Mouse (Mus musculus) liver, embryonic 11.5 days (tissue): ENCODE results near the gene Fam173a. TPM values are rescaled to one million over a fixed set of nuclear protein-coding genes. Genes with fewer than 3 reads are reported as not detected.

Experiments used
- ATAC-seq: fragments of 200-750 bp; cut with Nextera tagmentation; replicated peaks from 2 replicates; pipeline ENCODE4 v1.8.0; 2017; ENCODE audit warnings: moderate number of reproducible peaks, mild to moderate bottlenecking, moderate TSS enrichment, moderate library complexity; ENCODE audit not compliant: low FRiP score
- DNase-seq: peaks from one replicate; pipeline ENCODE4 v3.0.0-alpha.2; 2017; ENCODE audit warnings: low spot score
- H3K27ac ChIP-seq: fragments of 300-500 bp; sonication (generic); 2 replicates; pipeline ENCODE4 v1.5.1; 2014; ENCODE audit warnings: mild to moderate bottlenecking, low read depth, low read length, control low read depth
- H3K27me3 ChIP-seq: fragments of 300-500 bp; sonication (generic); replicated peaks from 2 replicates; pipeline ENCODE4 v1.6.1; 2014; ENCODE audit warnings: low read length, mixed read lengths; ENCODE audit not compliant: control insufficient read depth, insufficient read depth
- H3K36me3 ChIP-seq: fragments of 300-500 bp; sonication (generic); 2 replicates; pipeline ENCODE4 v1.6.1; 2014; ENCODE audit warnings: mild to moderate bottlenecking, low read length, moderate library complexity, mixed read lengths; ENCODE audit not compliant: control insufficient read depth, insufficient read depth
- H3K4me1 ChIP-seq: fragments of 300-500 bp; sonication (generic); replicated peaks from 2 replicates; pipeline ENCODE4 v1.6.1; 2014; ENCODE audit warnings: low read length, mixed read lengths; ENCODE audit not compliant: control insufficient read depth, insufficient read depth
- H3K4me2 ChIP-seq: fragments of 300-500 bp; sonication (generic); 2 replicates; pipeline ENCODE4 v1.6.1; 2014; ENCODE audit warnings: mild to moderate bottlenecking, control low read depth, moderate library complexity
- H3K4me3 ChIP-seq: fragments of 300-500 bp; sonication (generic); 2 replicates; pipeline ENCODE4 v1.5.1; 2014; ENCODE audit warnings: low read depth, low read length, control low read depth
- H3K9ac ChIP-seq: fragments of 300-500 bp; sonication (generic); 2 replicates; pipeline ENCODE4 v1.6.1; 2014; ENCODE audit warnings: low read depth, low read length, control low read depth
- H3K9me3 ChIP-seq: fragments of 300-500 bp; sonication (generic); 2 replicates; pipeline ENCODE4 v1.6.1; 2016; ENCODE audit warnings: low read length, inconsistent platforms, mixed read lengths; ENCODE audit not compliant: control insufficient read depth
- WGBS: fragments of 180-500 bp; shearing (Covaris S2); extraction: QIAGEN DNeasy Blood & Tissue Kit; methylation state at CpG from one replicate; pipeline ENCODE4 v1.1.7; 2014; 5-methylcytosine and 5-hydroxymethylcytosine counted together
- polyA plus RNA-seq: library from polyadenylated mRNA; unstranded; fragments of >200 nt; fragmentation: Nextera tagmentation; extraction: Ambion mirVana; gene quantifications from 2 replicates; pipeline ENCODE4 v1.2.1, GENCODE M21; 2014

Fam173a gene
- 83.7 and 83.8 TPM in 2 replicates for polyA plus RNA-seq

GRCm38 (mm10) chr17:25792615-25793014, at the start of gene Fam173a:
Gene Fam173a (minus strand): TSS chr17:25792901.
- Histone ChIP-seq H3K9me3 (no peaks in the 10 kb centered on the region), H3K27me3 (no peaks in the 10 kb centered on the region), H3K27ac (peak within 1 kb of the TSS; percentile 94), H3K4me2 (peak within 1 kb of the TSS; percentile 82), H3K4me1 (peaks cover 32% of the 10 kb centered on the region), H3K9ac (peak within 1 kb of the TSS; percentile 81), H3K36me3 (no peaks in the 10 kb centered on the region; the same call in 1 of the 2 replicates), H3K4me3 (peak within 1 kb of the TSS; percentile 85)
- DNase-seq (peak; percentile 71), ATAC-seq (peak; percentile 46; the same call in 1 of the 2 replicates)
- 1% methylated on average over 14 of the region's 14 CpGs for WGBS

DNA sequence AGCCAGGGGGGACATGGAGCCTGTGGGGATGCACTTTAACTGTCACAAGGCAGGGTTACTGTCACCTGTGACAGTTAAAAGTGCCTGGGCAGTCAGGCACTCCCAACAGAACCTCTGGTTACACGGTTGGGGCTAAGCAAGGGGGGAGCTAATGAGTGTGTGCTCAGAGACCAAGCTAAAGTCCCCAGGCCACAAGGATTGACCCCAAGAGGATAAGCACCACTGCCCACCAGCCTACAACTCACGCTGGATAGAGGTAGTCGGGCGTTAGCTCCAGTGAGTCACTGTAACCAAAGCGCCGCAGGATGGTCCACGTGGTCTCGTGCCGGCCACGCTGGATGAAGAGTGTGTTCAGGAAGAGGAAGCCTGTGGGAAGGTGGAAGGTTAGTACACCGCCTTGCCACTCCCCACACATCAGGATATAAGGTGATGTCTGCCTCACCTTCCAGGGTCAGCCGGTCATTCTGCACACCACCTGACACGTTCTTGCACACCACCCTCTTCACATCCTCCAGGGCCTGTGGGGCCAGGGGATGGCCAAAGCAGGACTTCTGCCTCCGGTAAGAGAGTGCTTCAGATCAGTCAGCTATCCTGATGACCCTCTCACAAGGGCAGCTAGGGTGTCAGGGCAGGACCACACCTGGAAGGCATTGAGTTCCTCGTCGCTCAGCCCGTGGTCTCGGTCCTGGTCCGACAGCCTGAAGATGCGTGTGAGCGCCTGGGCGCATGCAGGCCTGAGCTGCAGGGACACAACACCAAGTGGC, 48.6 kb upstream of the Fam173a start, which contains the start of gene Gm20683:
Gene Gm20683, minus strand, starts transcription at position 647 of the 764 bp plus-strand sequence.
- WGBS = 93% methylated on average over 22 of the region's 22 CpGs
- Histone ChIP-seq H3K27me3 (no peaks in the 10 kb centered on the region), H3K4me3 (no peak within 1 kb of the TSS), H3K4me2 (no peak within 1 kb of the TSS), H3K4me1 (peaks cover 33% of the 10 kb centered on the region), H3K9ac (no peak within 1 kb of the TSS), H3K36me3 (peaks cover 36% of the 10 kb centered on the region), H3K27ac (no peak within 1 kb of the TSS), H3K9me3 (no peaks in the 10 kb centered on the region)
- ATAC-seq (no peak), DNase-seq (no peak)

DNA sequence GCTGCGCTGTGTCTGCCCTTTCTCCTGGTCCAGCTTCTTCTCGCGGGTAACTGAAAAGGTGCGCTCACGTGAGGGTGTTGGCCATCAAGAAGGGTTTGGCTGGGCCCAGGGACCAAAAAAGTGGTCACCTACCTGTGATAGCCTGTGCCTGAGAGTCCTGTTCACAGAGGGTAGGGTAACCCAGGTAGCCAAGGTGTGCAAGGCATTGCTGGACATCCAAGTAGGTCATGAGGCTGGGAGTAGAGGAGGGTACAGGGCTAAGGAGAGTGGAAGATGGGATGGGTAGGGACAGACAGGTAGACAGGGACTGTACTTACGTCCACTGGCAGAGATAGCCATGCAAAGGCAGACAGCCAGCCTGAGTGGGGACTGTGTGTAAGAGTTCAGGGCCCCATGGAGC, 47.8 kb upstream of the Fam173a start:
- WGBS = 94% methylated on average over 6 of the region's 6 CpGs
- H3K4me1 ChIP-seq = peaks cover 38% of the 10 kb centered on the region
- H3K36me3 ChIP-seq = peaks cover 33% of the 10 kb centered on the region

DNA sequence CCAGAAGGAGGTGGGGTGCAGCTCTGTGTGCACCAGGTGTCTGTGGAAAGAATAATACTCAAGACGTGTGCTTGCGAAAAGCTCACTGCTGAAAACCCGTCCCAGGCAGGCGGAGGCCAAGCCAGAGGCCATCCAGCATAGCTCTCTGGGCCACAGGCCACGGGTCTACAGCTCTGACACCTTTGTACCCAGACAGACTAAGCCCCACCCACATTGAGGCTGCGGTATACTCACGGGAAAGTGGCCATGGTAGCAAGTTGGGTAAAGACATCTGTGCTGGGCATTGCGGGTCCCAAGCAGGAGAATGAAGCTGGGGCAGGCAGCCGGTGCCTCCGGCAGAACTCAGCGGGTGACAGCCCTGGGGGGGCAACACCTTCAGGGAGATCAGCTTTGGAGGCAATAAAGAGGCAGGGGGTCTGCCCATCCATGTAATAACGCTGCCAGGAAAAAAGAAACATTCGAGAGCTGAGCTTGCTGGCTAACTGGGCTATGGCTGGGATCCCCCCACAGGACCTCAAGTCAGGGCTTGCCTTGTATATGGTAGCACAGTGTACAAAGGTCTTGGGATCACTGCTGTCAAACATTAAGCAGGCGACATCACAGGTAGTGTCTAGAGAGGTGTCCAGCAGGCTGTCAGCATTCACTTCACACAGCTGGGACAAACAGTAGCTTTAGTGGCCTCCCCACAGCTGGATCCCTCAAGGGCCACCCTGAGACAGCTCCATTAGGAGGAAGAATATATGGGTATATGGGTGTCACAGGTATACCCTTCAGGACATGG, 46.9 kb upstream of the Fam173a start:
- ATAC-seq = no peak
- Histone ChIP-seq H3K36me3 (peaks cover 40% of the 10 kb centered on the region), H3K4me3 (no peak overlapping the region), H3K27me3 (no peaks in the 10 kb centered on the region), H3K4me1 (peaks cover 38% of the 10 kb centered on the region), H3K9me3 (no peaks in the 10 kb centered on the region), H3K4me2 (no peak overlapping the region), H3K27ac (no peak overlapping the region; the same call in 1 of the 2 replicates), H3K9ac (no peak overlapping the region)
- DNase-seq = no peak
- WGBS = 84% methylated on average over 14 of the region's 14 CpGs

More for the DNA sequence above, 47.8 kb upstream of the Fam173a start:
- ATAC-seq = no peak
- Histone ChIP-seq H3K4me2 (no peak overlapping the region), H3K27ac (no peak overlapping the region), H3K9me3 (no peaks in the 10 kb centered on the region), H3K27me3 (no peaks in the 10 kb centered on the region), H3K4me3 (no peak overlapping the region), H3K9ac (no peak overlapping the region)
- no peak for DNase-seq

GRCm38 (mm10) chr17:25838904-25839303, 46.2 kb upstream of the Fam173a start:
- H3K4me3 ChIP-seq = no peak overlapping the region
- no peak overlapping the region for H3K27ac ChIP-seq
- ATAC-seq (no peak), DNase-seq (no peak)
- no peaks in the 10 kb centered on the region for H3K27me3 ChIP-seq
- no peaks in the 10 kb centered on the region for H3K9me3 ChIP-seq
- H3K36me3 ChIP-seq = peaks cover 40% of the 10 kb centered on the region
- H3K9ac ChIP-seq = no peak overlapping the region
- WGBS = 83% methylated on average over 4 of the region's 4 CpGs
- no peak overlapping the region for H3K4me2 ChIP-seq
- H3K4me1 ChIP-seq = peaks cover 44% of the 10 kb centered on the region

GRCm38 (mm10) chr17:25837533-25837932, 44.8 kb upstream of the Fam173a start:
- Histone ChIP-seq H3K4me3 (no peak overlapping the region; the same call in 1 of the 2 replicates), H3K9ac (peak overlapping the region; percentile 11; the same call in 1 of the 2 replicates), H3K9me3 (no peaks in the 10 kb centered on the region), H3K4me2 (peak overlapping the region; percentile 77), H3K4me1 (peaks cover 38% of the 10 kb centered on the region), H3K36me3 (peaks cover 40% of the 10 kb centered on the region), H3K27ac (no peak overlapping the region), H3K27me3 (no peaks in the 10 kb centered on the region)
- 59% methylated on average over 3 of the region's 3 CpGs for WGBS
- DNase-seq (no peak), ATAC-seq (no peak)

GRCm38 (mm10) chr17:25837076-25837410, 44.3 kb upstream of the Fam173a start, which contains the start of gene Rhbdl1:
Gene Rhbdl1 (minus strand): TSS chr17:25837295.
- Histone ChIP-seq H3K4me1 (peaks cover 39% of the 10 kb centered on the region), H3K9ac (peak within 1 kb of the TSS; percentile 58), H3K9me3 (no peaks in the 10 kb centered on the region), H3K27me3 (no peaks in the 10 kb centered on the region), H3K36me3 (peaks cover 37% of the 10 kb centered on the region), H3K4me3 (peak within 1 kb of the TSS; percentile 40), H3K27ac (peak within 1 kb of the TSS; percentile 8; the same call in 1 of the 2 replicates), H3K4me2 (peak within 1 kb of the TSS; percentile 77)
- 7% methylated on average over 29 of the region's 29 CpGs for WGBS
- DNase-seq (peak; percentile 71), ATAC-seq (no peak)

GRCm38 (mm10) chr17:25836397-25837075, 43.8 kb upstream of the Fam173a start:
- Histone ChIP-seq H3K4me2 (peak overlapping the region; percentile 77), H3K27ac (peak overlapping the region; percentile 8; the same call in 1 of the 2 replicates), H3K4me1 (peaks cover 44% of the 10 kb centered on the region), H3K36me3 (peaks cover 36% of the 10 kb centered on the region), H3K4me3 (peak overlapping the region; percentile 40), H3K9me3 (no peaks in the 10 kb centered on the region), H3K9ac (peak overlapping the region; percentile 58), H3K27me3 (no peaks in the 10 kb centered on the region)
- ATAC-seq = no peak
- DNase-seq = no peak
- 24% methylated on average over 23 of the region's 23 CpGs for WGBS
